Mouse (Mus musculus) kidney, postnatal 4 days (tissue): ENCODE data around the gene Pctp.

Experiments
- DNase-seq, 2 experiments: peaks; one replicate each; pipeline ENCODE4 v3.0.0; 2021; ENCODE audit warnings: mixed read lengths in 2 of 2

Pctp gene

DNA sequence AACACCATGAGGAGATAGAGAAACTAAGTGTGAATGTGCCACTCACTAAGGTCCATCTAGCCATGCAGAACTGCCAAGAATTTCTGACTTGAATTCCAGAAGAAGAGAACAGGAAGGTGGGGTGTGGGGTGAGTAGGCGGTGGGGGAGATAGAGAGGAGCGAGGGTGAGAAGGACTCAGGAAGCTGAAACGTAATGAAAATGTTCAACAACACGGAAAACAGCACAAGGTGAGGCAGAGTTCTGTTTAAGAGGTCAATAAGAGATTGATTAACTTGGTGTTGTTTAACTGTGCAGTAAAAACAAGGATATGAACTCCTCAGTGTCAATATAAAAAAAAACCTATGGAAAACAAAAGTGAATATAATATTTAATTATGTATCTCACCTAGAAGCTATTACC is 3.4 kb upstream of the Pctp start:
- DNase-seq: no peak

- no peak for DNase-seq
Observed at GRCm38 (mm10) chr11:90003386-90003785, 692 bp upstream of the Pctp start.

DNA sequence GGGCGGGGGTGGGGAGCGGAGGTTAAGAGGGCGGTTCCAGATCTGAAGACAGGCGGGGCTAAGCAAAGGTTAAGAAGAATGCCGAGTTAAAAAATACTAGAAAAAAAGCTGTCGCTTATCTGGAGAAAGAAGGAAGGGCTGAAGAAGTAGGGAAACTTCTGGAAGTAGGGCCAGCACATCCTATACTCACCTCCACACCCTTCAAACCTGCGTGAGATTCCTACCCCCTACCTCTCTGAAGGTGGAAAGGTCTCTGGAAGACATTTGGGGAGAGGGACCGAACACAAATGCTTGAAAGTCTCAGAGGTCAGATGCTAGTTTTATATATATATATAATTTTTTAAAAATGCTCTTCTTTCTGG is 274 bp upstream of the Pctp start:
- DNase-seq: no peak

DNA sequence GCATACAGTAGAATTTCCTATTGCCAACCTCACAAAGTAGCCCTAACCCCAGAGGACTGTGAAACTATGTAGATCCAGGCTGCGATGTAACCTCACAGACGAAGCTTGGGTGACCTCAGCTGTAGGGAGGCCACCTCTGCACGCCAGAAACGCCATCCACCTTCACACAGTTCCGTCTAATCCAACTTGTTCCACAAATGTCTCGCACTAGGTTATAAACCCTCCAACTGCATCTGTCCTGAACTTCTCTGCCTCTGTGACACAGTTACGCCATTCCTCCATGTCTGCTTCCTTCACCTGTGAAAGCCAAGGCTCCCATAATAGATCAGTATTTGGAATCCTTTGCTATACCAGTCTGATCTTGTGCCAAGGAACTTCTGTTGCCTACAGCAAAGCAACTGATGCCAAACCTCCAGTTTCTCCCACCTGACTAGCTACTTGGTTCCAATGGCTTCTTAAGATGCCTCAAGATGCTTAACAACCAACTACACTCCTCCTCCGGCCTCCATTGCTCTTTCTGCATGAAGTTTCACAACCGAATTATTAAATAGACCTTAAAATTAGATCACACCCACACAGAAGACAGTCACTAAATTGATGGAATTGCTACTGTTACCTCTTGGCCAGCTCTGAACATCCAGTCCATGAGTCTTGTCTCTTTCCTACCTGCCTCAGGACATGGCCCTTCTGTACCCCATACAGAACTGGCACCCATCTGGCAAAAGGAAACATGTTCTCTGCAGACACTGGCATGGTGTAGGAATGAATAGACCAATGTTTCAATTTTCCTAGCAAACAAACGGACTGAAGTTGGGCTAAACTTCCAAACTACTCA is 1.1 kb downstream of the Pctp start:
- no peak for DNase-seq

- no peak for DNase-seq
Observed at GRCm38 (mm10) chr11:90000666-90001065, 2.0 kb downstream of the Pctp start.

GRCm38 (mm10) chr11:89998996-89999770 is 3.5 kb downstream of the Pctp start:
- DNase-seq: no peak

DNA sequence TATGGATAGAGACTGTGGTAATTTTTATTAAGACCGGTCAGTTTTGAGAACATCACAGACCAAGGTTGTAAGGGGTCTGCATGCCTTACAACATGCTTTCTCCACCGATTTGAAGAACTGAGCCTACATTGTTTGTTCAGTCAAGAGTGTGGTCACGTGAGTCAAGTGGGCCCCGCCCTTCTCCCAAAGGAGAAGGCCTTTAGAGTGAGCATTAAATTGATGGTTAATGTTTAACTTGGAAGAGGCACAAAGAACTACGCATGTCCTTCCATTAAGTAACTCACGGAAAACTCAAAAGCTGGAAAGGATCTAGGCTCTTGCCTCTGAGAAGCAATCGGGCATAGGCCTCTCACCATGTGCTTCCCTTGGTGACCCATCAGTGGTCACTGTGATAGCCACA is 5.8 kb downstream of the Pctp start:
- DNase-seq: peak in 1 of 2 experiments; percentile 22

DNA sequence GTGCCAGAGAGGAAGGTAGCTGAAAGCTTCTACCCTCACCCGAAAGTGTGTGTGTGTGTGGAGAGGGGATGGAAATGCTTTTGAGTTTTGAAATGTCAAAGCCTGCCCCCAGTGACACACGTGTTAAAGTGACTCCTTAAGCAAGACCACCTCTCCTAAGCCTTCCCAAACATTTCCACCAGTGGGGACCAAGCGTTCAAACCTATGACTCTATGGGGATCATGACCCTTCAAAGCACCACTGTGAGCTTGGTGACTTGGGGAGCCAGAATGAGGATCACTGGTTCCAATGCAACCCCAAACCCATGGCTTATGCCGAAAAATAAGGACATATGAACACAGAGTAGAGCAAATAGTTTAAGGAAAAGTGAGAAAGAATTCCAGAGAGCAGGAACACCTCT is 6.3 kb downstream of the Pctp start:
- no peak for DNase-seq

DNA sequence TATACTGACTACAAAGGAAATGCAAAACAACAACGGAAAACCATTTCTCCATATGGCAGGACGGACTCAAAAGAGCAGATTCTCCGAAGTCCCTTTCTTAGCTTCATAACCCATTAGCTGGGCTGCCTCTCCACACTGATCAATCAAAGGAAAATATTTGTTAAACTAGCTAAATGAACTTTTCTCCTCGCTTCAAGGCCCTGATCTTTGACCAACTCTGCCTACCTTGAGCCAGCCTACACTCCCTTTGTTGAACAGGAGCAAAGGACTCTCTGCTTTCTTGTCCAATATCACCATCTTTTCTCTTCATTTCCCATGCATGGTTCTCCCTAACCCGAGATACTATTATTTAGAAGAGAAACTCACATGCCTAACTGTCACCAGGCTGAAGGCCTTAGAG is 7.1 kb downstream of the Pctp start:
- no peak for DNase-seq

- no peak for DNase-seq
Observed at GRCm38 (mm10) chr11:89994706-89995105, 8.0 kb downstream of the Pctp start.

- no peak for DNase-seq
Observed at GRCm38 (mm10) chr11:89991661-89992060, 11.0 kb downstream of the Pctp start.

DNA sequence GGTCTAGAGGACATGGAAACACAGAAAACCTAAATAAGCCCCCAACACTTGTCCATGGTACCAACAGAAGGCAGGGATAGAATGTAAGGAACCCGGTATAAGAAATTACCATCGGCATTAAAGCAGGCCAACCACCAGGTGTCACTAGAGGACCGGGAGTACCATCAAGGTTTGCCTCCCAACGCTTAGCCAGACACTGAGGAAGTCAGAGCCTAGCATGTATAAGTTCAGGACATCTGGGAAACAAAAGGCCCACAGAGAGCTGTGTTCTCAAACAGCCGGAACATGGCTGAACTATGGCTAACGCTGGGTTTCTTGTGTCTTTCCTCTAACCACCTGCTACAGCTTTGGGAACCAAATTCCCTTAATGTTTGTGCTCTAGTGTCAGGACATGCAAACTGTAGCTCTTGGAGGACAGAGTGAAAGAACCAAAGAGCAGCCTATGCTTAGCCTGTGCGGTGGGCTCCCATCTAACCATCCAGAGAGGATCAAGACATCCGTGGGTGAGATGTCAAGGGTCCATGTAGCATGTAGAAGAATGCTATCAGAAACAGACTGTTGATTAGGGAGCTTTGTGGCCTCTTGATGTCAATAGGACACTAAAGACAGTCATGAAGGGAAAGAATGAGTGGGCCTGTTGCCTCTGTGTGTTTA is 13.6 kb downstream of the Pctp start:
- DNase-seq: peak; percentile 82 to 85

DNA sequence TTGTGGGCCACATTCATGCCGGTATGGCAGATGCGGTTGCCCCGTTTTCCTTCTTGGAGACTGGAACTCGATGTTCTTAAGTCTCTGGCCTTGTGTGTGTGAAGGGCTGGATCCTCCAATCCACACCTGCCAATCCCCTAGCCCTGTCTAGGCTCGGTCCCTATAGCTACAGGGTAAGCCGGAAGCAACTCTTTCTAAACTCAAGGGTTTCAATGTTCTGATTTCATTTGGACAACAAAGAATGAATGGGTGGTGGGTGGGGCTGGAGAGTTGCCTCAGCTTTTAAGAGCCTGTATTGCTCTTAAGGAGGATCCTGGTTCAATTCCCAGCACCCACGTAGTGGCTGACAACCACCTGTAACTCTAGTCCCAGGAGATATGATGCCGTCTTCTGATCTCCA is 16.2 kb downstream of the Pctp start:
- DNase-seq: no peak

DNA sequence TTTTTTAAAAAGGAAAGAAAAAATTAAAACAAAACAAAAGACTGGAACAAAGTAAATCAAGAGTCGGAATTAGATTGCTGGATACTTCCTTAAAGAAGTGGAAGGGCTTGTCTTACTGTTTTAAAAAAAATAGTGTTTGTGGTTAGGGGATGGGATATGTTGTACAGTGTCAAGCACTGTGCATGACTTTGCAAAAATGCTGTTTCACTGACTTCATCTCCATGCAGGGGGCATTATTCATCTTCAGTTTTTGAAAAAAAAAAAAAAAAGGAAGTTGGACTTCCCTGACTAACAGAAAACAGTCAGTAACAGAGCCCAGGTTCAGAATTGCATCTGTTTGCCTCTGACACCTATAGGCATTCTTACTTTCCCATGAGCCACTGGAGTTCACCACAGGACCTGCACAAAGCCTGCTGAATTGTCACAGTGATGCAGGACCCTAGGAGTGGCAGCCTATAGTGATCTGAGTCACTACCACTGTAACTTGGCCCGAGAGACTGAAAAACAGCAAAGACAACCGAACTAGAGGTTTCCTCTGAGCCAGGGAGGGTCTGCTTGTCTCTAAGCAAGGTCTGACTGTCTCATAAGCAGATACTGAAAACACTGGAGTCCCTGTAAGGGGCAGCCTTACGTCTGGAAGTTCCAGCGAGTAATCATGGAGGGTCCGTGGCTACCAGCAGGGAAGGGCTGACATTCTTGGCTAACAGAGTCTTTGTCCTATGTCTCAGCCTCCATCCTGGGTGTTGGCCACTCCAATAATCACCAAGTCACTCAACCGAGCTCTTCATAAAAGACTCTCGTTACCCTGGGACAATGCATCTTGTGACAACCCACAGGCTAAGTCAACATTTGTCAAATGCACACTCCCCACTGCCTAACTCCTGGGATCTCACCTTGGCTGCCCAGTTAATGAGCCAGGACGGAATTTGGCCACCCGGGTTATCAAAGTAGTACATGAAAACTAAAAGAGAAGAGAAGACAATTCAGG is 17.2 kb downstream of the Pctp start:
- DNase-seq: peak in 1 of 2 experiments; percentile 29

- no peak for DNase-seq
Observed at GRCm38 (mm10) chr11:89984436-89984835, 18.3 kb downstream of the Pctp start.

- no peak for DNase-seq
Observed at GRCm38 (mm10) chr11:89982918-89983317, 19.8 kb downstream of the Pctp start.

DNA sequence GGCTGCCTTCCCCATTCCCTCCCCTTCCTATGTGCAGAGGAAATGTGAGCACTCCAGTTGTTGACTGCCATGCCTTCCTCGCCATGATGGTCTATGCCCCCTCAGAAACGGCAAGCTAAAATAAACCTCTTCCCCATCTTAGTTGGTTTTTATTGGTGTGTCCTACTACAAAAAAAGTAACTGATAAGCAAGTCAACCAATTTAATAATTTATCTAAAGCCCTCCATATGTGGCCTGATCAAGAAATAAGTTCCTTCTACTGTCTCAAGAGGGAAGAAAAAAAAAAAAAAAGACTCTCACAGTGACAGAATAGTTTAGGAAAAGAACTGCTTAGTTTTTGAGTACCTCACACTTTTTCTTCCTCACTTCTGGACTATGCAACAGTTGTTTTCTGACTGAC is 22.6 kb downstream of the Pctp start:
- DNase-seq: no peak

- no peak for DNase-seq
Observed at GRCm38 (mm10) chr11:89978914-89979818, 23.5 kb downstream of the Pctp start.

- peak; percentile 43 to 61 for DNase-seq
Observed at GRCm38 (mm10) chr11:89978353-89978831, 24.3 kb downstream of the Pctp start.

GRCm38 (mm10) chr11:89977746-89978352 is 24.8 kb downstream of the Pctp start:
- peak in 1 of 2 experiments; percentile 22 for DNase-seq

DNA sequence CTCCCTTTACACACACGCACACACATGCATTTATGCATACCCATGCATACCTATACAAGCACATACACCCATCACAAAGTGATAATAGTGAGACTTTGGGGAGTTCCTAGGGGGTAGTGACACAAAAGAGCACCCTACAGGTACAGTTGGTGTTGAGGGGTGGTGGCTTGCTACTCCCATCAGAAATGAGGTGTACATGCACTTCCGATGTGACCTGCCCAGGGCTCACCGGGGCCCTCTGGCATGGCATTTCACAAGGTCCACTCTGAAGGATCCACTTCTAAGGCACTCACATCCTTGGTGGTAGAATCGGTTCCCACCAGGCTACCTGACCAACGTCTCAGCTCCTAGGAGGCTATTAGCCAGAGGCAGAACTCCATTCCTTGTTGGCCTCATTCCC is 26.3 kb downstream of the Pctp start:
- DNase-seq: no peak
